Mouse (Mus musculus) frontal cortex, postnatal 14 days (tissue): ENCODE data around the gene Prkcb.

Experiments
- DNase-seq, 2 experiments: peaks; one replicate each; pipeline ENCODE4 v3.0.0; 2022; ENCODE audit warnings: low spot score in 2 of 2

Gene Prkcb

GRCm38 (mm10) chr7:122402041-122402440, 113.5 kb downstream of the Prkcb start:
- no peak for DNase-seq

- no peak for DNase-seq
Observed at GRCm38 (mm10) chr7:122403343-122403742, 114.8 kb downstream of the Prkcb start.

GRCm38 (mm10) chr7:122404571-122405393, 116.2 kb downstream of the Prkcb start:
- peak; percentile 78 to 84 for DNase-seq

GRCm38 (mm10) chr7:122406625-122407024, 118.1 kb downstream of the Prkcb start:
- no peak for DNase-seq

- no peak for DNase-seq
Observed at GRCm38 (mm10) chr7:122409945-122410344, 121.4 kb downstream of the Prkcb start.

DNA sequence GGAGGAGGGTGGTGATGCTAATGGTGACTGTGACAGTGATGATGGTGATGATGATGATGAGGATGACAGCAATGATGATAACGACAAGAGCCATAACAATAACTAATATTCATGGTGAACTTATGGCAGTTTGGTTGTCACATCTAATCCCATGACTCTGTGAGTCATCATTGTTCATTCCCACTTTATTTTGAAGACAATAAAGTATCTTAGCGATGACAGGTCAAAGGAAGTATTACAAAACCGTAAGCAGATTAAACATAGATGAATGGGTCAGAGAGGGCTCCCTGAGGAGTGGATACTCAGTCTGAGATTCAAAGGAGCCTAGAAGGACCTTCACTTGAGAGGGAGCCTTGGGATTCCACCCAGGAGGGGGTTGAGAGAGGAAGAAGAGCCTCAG, 122.3 kb downstream of the Prkcb start:
- DNase-seq, result no peak

- DNase-seq, result no peak
Observed at GRCm38 (mm10) chr7:122413231-122413630, 124.7 kb downstream of the Prkcb start.

DNA sequence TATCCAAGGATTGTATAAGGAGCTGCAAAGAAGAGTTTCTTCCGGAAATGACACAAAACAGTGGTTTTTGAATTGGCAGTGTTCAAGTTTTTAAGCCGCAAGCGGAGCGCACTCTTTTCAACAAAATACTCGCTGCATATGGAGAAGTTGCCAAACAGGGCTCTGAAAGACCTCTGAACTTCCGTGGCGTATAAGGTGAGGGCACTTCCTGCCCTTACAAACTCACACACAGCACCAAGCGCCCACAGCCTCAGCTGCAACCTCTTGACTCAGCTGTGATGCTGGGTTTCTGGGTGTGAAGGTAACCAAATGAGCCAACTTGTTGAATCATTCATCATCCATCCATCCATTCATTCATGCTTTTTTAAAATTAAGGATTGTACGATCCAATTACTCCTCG, 125.6 kb downstream of the Prkcb start:
- no peak for DNase-seq

- DNase-seq, result no peak
Observed at GRCm38 (mm10) chr7:122414608-122415007, 126.1 kb downstream of the Prkcb start.

DNA sequence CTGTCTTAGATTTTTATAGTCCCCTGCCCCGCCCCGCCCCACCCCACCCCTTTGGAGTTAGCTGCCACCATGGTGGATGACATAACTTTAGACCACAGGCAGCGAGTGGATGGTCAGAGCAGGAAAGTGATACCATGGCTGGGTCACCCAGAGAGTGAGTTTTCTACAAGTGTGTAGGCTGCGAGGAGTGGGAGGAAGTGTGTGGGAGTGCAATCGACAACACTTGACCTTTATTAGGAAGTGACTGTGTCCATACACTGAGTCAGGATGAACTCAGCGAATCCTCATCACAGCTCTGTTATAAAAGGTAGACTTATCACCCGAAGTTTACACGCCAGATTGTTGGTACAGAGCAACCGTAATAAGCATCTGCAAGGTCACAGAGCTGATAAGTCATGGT, 126.8 kb downstream of the Prkcb start:
- no peak for DNase-seq

GRCm38 (mm10) chr7:122415904-122416303, 127.4 kb downstream of the Prkcb start:
- no peak for DNase-seq

GRCm38 (mm10) chr7:122418551-122418950, 130.0 kb downstream of the Prkcb start:
- no peak for DNase-seq

DNA sequence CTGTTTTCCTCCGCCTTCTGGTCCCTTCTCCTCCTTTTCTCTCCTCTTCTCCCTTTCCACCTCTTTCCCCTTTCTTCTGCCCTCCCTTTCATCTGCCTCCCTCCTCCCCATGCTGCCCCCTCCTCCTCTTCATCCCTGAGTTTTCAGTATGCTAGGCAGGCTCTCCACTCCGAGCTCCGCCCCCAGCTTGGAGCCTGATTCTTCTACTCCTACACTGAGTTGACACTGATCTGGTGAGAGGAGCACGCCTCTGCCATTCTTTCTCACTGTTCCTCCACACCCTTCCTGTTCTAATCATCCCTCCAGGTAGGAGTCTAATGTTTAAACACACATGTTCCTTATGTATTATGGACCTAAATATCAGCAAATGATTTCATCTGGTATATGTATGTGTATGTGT, 135.3 kb downstream of the Prkcb start:
- no peak for DNase-seq

DNA sequence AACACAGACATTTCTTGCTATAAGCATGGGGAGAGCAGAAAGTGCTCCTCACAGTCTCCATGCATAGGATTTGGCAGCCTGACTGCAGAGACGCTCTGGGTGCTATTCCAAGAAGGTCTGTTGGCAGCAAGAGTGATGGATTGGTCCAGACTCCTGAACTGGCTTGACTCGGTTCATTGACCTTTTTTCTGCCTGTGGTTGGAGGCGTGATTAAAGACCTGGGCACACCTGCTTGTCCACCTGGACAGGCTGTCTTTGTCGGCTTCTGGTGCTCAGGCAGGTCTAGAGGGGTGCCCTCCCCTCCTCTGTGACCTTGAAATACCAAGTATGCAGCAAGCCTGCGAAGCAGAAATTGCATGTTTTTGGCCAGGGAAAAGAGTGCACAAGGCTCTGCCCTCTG, 140.6 kb downstream of the Prkcb start:
- no peak for DNase-seq

- DNase-seq, result no peak
Observed at GRCm38 (mm10) chr7:122432401-122432800, 143.8 kb downstream of the Prkcb start.

- no peak for DNase-seq
Observed at GRCm38 (mm10) chr7:122433377-122433776, 144.8 kb downstream of the Prkcb start.

DNA sequence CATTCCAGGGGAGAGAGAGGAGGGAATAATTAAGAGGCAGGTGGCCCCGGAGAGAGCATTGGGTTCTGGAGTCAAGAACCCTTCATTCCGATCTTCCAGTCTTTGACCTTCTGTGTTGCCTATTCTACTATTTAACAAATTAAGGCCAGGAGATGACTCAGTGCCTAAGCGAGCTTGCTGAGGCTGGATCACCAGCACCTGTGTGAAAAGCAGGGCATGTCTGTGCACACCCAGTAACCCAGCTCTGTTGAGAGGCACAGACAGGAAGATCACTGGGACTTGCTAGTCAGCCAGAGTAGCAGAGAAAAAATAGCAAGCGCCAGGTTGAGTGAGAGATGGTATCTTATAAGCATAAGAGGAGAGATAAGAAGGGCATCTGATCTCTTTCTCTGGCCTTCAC, 146.4 kb downstream of the Prkcb start:
- no peak for DNase-seq

DNA sequence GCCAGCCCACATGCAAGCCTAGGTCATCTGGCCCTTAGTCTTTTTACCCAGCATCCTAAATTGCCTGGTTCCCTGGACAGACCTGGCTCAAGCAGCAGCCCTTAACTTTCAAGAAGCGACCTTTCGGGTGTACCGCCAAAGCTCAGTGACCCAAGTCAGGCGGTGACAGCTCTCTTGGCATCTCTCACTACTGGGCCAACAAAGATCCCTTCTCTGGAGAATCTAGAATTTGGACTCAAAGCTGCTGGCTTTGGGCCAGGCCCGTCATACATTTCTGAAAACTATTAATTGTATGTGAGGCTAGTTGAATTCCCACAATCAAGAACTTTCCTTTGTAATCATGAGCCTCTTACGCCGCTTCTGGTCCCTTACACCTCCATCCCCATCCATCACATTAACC, 147.0 kb downstream of the Prkcb start:
- no peak for DNase-seq

DNA sequence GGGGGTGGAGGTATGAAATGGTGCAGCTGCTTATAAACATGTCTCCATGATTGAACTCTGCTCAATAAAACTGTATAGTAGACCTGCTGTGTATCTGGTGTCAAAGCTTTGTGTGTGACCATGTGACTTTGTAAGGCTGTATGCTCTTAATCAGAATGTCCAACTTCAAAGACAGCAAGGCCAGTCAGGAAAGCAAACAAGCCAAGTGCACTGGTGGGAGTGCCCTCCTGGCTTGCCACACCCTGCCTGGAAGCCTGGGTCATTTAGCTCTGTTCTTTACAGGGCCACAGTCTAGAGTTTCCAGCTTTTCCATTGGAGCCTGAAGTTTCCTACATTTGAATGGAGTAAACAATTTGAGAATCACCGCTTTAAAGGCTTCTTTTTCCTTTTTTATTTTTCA, 148.8 kb downstream of the Prkcb start:
- no peak for DNase-seq

DNA sequence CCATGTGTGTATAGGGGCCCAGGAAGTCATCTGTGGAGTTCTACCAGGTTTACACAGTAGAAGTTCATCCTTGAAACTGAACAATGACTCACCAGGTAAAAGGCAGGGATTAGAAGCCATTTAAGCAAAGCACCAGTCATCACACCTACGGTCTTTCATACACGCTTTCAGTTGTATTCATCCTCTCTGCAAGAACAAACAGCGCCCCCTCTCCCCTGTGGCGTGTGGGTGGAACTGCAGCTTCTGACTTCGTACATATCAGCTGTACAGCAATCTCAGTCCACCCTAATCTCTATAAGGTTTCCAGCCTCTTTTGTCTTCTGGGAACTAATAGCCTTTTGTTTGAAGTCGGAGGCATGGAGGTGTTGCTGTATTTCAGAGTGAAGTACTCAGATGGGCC, 156.5 kb downstream of the Prkcb start:
- peak in 1 of 2 experiments; percentile 37 for DNase-seq

DNA sequence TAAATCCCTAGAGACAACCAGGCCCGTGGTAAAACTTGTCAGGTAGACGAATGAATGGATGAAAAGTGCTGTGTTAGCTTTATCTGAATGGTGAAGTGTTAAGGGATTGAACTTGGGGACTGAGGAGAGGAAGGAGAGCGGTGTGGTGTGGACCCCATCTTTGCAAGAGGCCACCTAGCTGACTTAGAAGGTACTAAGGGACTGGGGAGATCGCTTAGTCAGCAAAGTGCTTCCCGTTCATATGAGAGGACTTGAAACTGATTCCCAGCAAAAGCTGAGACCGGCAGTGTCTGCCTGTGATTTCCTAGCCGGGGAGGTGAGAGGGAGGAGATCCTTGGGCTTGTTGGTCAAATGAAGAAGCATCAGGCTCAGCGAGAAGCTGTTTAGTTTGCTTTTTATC, 164.1 kb downstream of the Prkcb start:
- DNase-seq, result no peak

DNA sequence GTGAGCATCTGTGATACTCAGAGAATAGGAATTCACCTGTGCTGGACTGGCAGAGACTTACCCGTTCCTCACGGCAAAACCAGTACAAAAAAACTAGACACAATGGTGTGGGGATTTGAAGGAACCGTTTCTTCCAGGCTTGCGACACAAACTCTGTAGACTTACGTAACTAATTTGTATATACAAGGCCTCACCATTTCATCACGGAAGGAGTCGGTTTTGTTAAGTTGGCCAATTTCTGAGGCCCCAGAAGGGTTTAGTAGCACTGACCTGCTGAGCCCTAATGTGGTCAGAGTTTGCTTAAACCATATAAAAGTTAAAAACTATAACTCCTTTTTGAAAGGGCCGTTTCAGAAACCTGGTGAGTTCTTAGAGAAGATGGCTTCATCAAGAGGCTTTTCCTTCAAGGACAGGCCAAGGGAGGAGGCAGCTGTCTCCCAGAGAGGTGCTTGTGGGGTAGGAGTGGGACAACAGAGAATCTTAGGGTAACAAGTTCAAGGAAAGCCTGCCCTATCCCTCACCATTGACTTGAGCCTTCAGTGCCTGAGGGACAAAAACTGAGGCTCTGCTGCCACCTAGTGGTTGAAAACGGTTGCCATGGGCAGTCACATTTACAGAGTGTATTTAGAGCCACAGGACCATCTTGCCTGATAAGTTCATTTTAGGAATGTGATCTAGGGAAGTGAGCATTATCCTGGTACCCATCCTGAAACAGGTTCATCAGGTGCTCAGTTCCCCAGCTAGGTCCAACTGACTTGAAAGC, 170.8 kb downstream of the Prkcb start:
- peak; percentile 60 to 83 for DNase-seq

DNA sequence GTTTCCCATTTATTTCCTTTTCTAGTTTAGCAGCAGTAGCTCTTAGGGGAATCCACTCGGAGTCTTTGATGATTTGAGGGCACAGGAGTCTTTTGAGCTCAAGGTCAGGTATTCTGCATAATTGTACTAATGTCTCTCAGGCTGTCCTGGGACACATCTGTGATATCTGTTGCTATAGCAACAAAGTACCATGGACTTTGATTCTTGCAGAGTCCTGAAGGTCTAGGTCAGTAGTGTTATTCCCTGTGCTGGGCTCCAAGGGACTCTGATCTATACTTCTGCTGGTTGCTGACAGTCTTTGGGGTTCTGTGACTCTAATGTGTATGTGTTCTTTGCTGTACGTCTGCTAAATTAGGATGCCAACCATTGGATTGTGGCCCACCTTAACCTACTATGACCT, 171.5 kb downstream of the Prkcb start:
- DNase-seq, result no peak
